Mouse (Mus musculus) heart, embryonic 13.5 days (tissue): ENCODE results near the gene AI413582. TPM values are rescaled to one million over a fixed set of nuclear protein-coding genes. Genes with fewer than 3 reads are reported as not detected.

Experiments used
- ATAC-seq: fragments of 200-750 bp; cut with Nextera tagmentation; 2 replicates; pipeline ENCODE4 v1.8.0; 2017; ENCODE audit warnings: moderate TSS enrichment; ENCODE audit not compliant: insufficient number of reproducible peaks, low FRiP score, low TSS enrichment; ENCODE audit errors: extremely low read depth
- H3K27ac ChIP-seq: fragments of 300-500 bp; sonication (generic); replicated peaks from 2 replicates; pipeline ENCODE4 v1.5.1; 2015; ENCODE audit warnings: moderate library complexity, mild to moderate bottlenecking, inconsistent platforms
- H3K27me3 ChIP-seq: fragments of 300-500 bp; sonication (generic); replicated peaks from 2 replicates; pipeline ENCODE4 v1.6.1; 2015; ENCODE audit warnings: mild to moderate bottlenecking, inconsistent platforms
- H3K36me3 ChIP-seq: fragments of 300-500 bp; sonication (generic); 2 replicates; pipeline ENCODE4 v1.6.1; 2015; ENCODE audit warnings: mild to moderate bottlenecking, inconsistent platforms
- H3K4me1 ChIP-seq: fragments of 300-500 bp; sonication (generic); 2 replicates; pipeline ENCODE4 v1.6.1; 2015; ENCODE audit warnings: inconsistent platforms
- H3K4me2 ChIP-seq: fragments of 300-500 bp; sonication (generic); 2 replicates; pipeline ENCODE4 v1.6.1; 2015; ENCODE audit warnings: inconsistent platforms, mild to moderate bottlenecking, moderate library complexity
- H3K4me3 ChIP-seq: fragments of 300-500 bp; sonication (generic); 2 replicates; pipeline ENCODE4 v1.5.1; 2015; ENCODE audit warnings: moderate library complexity, mild to moderate bottlenecking, inconsistent platforms
- H3K9ac ChIP-seq: fragments of 300-500 bp; sonication (generic); 2 replicates; pipeline ENCODE4 v1.6.1; 2015; ENCODE audit warnings: inconsistent platforms, mild to moderate bottlenecking, moderate library complexity
- H3K9me3 ChIP-seq: fragments of 300-500 bp; sonication (generic); 2 replicates; pipeline ENCODE4 v1.6.1; 2016; ENCODE audit warnings: inconsistent platforms
- WGBS: fragments of 180-500 bp; shearing (Covaris S2); methylation state at CpG from one replicate; pipeline ENCODE4 v1.1.7; 2015; ENCODE audit warnings: mixed read lengths; 5-methylcytosine and 5-hydroxymethylcytosine counted together
- polyA plus RNA-seq: library from polyadenylated mRNA; unstranded; fragments of >200 nt; fragmentation: Nextera tagmentation; extraction: Ambion mirVana; gene quantifications from 2 replicates; pipeline ENCODE4 v1.2.1, GENCODE M21; 2015

Gene AI413582
- polyA plus RNA-seq, 1 experiment from 2014 or later: 16.0 TPM

DNA sequence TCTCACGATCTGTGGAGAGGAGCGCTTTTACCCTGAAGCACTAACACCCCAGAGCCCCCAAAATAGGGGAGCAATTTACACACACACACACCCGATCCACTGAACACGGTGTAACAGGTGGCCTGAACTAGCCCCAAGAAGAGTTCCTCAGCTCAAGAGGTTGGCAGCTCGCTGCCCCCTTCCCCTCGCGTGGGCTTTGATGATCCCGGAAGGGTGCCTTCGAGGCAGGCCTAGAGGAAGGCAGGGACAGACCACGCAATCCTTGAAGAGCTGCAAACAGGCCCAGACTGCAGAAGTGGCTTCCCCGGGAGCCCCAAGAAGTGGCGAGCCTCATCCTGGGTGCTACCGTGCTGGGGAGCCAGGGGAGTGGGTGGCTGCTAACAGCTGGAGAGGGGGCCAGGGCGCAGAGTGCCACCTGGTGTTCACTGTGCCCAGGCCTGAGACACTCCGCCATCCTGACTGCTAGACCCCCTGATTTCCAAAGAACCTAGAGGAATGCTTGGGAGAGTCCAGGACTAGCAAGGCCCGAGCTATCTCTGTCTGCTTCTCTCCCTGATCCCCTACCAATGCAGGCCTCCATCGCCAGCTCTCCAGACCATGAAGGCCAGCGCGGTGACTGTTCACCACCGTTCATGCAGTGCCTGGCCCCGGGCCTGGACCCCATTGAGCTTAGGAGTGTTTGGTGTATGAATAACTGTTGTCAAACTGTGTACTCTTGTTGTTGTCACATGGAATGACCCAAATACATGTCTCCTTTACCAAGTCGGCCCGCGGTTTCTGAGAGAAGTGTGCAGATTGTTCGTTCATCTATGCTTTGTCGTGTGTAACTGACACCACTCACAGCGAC is 51.4 kb downstream of the AI413582 start:
- H3K4me2 ChIP-seq: peak overlapping the region; percentile 99
- no peaks in the 10 kb centered on the region for H3K9me3 ChIP-seq
- peaks cover 21% of the 10 kb centered on the region for H3K4me1 ChIP-seq
- no peak overlapping the region for H3K27ac ChIP-seq
- no peak for ATAC-seq
- peak overlapping the region; percentile 64 for H3K4me3 ChIP-seq
- H3K36me3 ChIP-seq: no peaks in the 10 kb centered on the region
- H3K9ac ChIP-seq: no peak overlapping the region
- peaks cover 100% of the 10 kb centered on the region for H3K27me3 ChIP-seq
- 33% methylated on average over 27 of the region's 27 CpGs for WGBS

Other genes starting within 250 kb of the AI413582 start
- 0.03 and 0.08 TPM in 2 replicates for gene Grm4, start 44.4 kb downstream of the AI413582 start, polyA plus RNA-seq
- gene Hmga1, start 9.3 kb downstream of the AI413582 start, polyA plus RNA-seq: 153 and 160 TPM in 2 replicates
- 98.8 and 108 TPM in 2 replicates for gene Nudt3, start 57.7 kb upstream of the AI413582 start, polyA plus RNA-seq
- gene RPS10-NUDT3, start 69.5 kb upstream of the AI413582 start, polyA plus RNA-seq: not detected in 2 replicates
- 600 and 606 TPM in 2 replicates for gene Rps10, start 70.9 kb upstream of the AI413582 start, polyA plus RNA-seq
- 0.78 and 1.4 TPM in 2 replicates for gene Pacsin1, start 89.8 kb upstream of the AI413582 start, polyA plus RNA-seq
- 0.15 and 0.18 TPM in 2 replicates for gene Spdef, start 163.2 kb upstream of the AI413582 start, polyA plus RNA-seq